Mouse (Mus musculus) MEL-GATA-1-ER (cell line): ENCODE measurements around the gene Nptn.
A peak's percentile ranks its signal among the peaks of the same experiment; 100 is the strongest.

ENCODE experiments used
- DNase-seq: peaks from one replicate; pipeline ENCODE4 v3.0.0-alpha.2; 2012; ENCODE audit warnings: low read depth; ENCODE audit errors: extremely low read depth

The Nptn gene

DNA sequence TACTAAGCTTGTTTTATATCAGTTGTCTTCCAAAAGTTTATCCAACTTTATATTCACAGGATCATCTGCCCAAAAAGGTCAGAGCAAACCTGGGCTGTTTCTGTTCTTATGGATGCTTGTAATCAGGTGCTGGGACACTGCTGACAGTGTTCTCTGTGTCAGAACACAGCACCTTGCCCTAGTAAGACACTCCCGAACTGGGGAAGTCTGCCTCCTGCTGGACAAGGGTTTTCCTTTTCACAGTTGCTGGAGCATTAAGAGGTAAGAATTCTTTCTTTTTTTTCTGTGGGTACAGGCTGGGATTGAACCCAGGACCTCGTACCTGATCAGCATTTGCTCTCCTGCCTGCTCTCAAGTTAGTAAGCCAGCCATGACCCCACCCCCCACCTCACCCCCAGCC lies 74.4 kb downstream of the Nptn start:
- no peak for DNase-seq

DNA sequence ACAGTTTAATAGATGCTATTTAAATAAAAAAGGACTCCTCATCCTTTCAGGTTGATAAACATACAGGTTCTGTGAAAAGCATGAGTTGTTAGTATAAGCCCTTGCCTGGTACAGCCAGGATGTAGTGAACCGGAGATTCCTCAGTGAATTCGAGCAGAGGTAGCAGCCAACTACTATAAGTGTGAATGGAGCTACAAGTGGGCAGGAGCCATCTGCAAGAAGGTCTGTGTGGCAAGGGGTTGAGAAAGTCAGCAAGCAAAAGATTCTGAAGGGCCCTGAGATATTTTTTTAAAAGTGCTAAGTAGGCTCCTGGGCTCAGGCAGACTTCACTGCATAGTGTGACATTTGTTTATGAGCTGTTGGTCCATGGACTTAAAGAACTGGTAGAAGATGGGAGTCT lies 74.8 kb downstream of the Nptn start:
- no peak for DNase-seq

DNA sequence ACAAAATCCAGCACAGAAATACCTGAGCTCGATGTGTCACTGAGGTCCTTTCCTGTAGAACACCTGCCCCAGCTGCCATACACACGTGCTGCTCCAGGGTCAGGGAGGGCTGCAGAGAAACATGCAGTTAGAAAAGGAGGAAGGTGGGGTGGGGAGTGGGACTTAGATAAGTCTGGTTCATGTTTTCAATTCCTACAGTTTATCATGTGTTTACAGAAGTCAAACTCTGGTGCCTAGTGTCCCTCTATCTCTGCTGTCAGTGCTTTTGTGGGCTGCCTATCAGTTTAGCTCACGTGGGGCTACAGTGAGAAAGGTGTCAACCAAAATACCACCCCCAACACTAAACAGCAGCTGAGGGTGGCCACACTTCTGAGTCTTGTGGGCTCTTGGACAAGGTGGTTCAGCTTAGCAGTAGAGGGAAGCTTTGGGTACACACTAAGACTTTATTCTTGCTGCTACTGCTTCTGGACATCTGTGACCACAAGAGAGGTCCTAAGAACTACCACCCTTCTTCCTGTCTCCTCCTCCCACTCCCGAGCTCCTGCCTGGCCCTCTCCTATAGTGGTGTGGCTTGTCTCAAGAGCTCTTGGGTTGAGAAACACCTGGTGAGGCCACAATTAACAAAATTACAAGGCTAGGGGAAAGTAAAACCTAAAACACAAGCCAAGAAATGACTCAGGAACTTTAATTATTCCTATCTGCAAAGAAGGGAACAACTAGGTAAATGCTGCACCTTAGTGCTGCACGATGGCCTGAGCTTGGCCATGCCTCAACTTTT lies 75.9 kb downstream of the Nptn start:
- DNase-seq: peak; percentile 94

DNA sequence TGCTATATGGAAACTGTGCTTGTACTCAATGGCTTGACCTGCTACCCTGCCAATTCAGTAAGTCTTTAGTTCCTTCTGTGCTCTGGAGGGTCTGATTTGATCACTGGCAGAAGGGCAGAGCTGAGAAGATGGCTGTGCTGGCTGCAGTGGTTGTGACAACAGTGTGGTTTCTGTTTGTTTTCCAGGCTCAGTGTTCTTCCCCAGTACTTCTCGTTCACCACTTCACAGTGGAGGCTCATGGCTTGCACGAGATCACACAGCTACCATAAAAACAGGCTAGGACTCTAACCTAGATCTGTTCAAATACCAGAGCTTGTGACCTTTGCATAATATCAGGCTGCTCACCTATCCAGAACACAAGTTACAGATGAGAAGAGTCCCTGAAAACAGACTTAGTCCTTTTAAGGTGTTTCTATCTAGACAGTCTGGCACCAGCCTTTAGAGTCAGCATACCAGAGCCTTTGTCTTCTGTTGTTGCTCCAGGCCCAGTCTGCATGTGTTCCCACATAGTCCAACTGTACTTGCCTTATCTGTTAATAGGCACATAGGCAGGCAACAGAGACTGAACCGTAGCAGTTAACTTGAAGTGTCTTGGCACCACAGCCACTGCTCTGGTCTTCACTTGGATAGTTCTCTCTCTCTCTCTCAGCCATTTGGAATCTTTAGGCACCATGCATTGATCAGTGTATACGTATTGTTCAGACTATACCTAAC lies 76.7 kb downstream of the Nptn start:
- peak; percentile 33 for DNase-seq

DNA sequence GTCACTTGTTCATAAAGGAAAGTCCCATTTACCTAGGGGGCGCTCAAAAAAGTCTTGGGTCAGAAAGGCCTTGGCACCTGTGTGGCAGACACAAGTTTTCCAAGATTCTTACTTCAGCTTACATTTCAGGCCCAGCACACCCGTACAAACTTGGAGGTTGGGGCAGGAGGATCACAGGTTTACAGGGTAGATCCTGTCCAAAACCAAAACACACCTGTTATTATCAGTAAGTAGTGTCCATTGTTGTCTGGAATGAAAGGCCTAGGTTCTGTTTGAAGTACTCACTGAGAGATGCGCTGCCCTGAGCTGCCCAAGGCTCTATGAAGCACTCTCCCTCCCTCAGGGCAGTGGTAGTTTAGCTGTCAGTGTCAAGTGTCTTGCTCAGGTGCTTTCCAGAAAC lies 77.3 kb downstream of the Nptn start:
- DNase-seq: no peak

DNA sequence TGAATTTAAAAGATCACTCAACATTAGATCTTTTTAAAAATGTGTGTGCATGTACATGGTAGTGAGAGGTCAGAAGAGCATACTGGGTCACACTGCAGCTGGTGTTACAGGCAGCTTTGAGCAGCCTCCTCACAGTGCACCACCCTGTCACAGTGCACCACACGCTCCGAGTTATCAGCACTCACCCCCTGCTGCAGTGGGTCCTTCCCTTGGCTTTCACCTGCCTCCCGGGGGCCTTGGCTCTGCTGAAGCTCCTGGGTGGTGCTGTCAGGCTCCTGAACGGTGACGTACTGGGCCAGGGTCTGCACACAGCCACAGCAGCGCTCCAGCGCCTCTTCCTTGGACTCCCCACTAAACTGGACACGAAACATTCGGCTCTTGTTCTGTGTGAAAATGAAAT lies 77.9 kb downstream of the Nptn start:
- DNase-seq: no peak

DNA sequence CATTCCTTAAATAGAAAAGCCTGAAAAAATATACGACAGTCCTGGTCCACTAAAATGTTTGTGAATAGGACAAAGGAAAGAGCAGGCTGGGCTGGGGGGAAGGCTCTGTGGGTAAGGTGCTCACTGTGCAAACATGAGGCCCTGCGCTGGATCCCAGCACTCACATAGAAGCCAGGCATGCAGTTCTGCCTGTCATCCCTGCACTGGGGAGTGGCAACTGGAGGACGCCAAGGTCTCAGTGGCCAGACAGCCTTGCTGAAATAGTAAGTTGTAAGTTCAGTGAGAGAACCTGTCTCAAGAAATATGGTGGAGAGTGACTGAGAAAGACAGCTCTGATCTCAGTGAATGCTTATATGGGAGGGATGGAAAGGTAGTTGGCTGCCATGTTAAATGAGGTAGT lies 78.6 kb downstream of the Nptn start:
- DNase-seq: no peak

DNA sequence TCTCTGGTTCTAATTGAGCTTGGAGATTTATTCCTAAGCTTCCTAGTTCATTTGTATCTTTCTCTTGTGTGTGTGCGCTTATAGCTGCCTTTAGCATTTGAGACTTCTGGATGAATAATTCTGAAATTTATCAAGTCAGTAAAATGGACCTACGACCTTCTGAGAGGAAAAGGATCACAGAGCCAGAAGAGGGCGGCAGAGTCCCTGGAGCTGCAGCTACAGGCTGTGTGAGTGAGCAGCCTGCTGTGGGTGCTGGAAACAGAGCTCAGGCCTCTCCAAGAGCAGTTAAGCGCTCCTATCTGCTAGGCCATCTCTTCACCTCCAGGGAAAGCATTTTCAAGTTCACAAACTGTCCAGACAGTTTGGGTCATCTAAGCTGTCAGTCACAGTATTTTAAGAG lies 80.0 kb downstream of the Nptn start:
- DNase-seq: no peak

DNA sequence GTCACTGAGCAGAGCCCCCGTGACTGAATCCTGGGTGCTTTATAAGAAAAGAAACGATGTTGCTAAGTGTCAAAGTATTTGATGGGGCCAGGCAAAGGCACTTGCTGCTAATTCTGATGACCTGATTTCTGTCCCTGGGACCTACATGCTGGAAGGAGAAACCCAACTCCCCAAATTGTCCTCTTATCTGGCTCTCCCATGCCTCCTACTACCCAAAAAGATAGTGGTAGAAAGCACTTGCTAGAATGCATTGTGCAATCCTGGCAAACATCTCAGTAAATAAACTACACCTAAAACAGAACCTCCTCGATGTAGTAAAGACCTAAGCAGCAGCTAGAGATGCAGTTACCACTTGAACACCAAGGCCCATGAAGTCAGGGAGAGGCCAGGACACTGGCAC lies 80.8 kb downstream of the Nptn start:
- peak; percentile 21 for DNase-seq

DNA sequence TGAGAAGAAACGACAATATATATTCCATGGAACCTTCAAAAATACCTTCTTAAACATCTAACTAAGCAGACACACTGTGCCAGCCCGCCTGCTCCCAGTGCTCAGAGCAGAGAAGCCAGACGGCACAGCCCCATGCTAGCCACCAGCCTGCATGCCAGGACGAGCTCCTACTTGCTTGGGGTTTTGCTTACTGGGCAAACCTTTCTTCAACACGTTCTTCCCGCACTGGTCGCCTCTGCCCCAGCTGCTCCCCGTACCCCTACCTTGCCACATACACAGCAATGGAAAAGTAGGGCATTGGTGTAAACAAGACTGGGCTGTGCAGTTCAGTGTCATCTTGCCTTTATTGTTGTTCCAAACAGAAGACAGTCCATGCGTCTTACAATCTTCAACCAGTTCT lies 83.5 kb downstream of the Nptn start:
- DNase-seq: no peak

DNA sequence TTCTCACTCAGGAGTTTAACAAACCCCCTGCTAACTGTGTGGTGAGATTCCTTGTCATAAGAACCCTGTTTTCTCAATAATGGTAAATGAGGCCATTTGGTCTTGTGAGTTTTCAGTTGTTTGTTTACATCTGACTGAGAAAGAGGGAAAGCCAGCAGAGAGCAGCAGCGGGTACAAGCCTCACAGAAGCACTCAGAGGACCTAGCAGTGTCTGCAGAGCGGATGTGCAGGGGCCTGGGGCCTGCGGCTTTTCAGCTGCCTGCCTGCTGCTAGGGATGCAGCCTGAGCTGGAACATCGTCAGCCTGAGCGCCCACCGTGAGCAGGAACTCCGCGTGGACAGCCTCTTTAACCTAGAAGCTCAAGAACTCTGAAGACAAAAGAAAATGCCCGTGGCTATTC lies 84.2 kb downstream of the Nptn start:
- no peak for DNase-seq

DNA sequence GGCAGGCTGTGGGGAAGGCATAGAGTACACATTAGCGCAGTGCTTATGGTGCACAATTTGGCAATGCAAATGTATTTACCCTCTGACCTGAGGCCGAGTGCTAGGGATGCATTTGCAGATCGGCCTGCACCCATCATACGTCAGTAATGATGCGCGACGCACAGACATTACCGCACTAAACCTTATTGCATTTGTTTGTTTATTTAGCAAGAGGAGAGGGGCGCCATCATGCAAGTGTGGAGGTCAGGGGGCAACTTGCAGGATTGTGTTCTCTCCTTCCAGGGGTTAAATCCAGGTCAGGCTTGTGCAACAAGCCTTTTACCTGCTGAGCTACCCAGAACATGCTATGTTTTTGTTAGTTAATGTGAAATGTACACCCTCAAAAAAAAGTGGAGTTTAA lies 85.2 kb downstream of the Nptn start:
- no peak for DNase-seq

DNA sequence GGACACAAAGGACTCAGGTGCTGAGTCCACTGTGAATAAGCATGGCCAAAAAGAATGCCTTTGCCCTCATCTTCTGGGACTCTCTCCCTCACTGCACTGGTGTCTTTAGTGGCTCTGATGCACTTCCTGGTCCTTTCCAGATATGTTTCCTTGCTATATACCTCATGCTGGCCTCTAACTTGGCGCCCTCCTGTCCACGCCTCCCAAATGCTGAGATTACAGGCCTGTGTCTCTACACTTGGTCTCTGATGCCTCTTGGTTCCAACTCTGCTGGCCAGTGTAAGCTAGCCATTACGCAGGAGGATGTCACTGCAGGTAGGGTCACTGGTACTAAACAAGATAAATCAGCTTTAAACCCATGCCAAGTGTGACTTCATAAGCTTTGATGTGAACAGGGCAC lies 86.1 kb downstream of the Nptn start:
- DNase-seq: no peak

DNA sequence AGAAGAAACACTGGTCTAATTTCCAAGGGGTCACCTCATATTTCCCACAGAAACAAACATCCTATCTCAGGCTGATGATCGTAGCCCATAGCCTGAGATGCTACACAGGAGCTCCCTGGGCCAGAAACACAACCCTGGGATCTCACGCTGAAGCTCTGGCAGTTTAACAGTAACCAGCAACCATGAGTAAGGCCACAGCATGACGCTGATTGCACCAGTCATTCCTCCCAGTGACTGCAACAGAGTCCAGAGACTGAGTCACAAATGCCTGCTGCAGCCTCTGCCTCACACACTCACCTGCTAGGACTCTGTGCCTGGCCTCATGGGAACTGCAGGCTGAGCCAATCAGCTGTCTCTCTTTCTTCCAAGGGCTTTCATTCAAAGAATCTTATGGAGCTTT lies 87.0 kb downstream of the Nptn start:
- no peak for DNase-seq

DNA sequence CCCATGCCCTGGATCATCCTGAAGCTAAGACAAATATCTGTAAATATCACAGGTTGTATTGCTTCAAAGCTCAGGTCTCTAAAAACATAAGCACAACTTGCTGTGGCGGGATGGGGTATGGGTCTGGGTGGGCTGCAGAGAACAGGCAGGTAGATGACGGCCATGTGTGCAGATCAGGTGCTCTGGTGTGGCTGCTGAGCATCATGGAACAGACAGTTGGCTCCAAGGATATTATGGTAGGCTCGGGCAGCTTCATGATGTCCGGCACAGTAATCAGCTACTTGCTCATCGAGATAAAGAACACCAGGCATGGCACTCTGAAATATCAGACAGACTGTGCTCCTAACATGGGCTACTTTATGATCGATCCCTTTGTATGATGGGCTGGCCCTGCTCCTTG lies 87.8 kb downstream of the Nptn start:
- DNase-seq: no peak

DNA sequence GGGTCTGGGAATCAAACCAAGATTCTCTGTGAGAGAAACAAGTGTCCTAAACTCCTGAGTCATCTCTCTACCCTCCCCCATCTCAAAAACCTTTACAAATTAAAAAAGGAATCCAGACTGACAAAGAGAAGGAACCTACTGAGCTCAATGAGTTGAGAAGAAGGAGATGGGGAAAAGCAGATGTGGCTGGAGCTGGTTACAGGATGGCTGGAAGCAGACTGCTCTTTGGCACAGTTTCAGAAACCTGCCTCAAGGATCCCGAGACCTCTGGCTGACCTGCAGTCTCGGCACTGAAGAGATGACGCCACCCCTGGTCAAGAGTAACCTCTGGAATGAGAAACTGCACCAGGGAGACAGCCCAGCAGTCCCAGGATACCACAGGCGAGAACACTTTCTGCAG lies 90.4 kb downstream of the Nptn start:
- DNase-seq: no peak

DNA sequence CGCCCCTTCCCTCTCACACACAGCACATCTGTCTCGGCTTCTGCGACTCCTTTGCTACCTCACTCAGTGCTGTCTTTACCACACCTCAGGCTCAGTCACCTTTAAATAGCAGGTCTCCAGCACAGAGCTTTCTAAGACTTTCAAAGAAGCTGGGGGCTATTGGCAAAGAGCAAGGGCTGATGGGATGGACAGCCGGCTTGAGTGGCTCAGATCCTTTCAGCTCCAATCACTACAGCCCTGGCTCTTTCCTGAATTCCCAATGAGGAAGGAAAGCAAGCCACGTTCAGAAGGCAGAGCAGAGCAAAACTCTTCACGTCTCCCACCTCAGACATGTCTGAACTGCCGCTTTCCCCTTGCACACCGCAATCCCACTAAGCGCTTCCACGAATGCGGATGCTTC lies 92.7 kb downstream of the Nptn start:
- no peak for DNase-seq

DNA sequence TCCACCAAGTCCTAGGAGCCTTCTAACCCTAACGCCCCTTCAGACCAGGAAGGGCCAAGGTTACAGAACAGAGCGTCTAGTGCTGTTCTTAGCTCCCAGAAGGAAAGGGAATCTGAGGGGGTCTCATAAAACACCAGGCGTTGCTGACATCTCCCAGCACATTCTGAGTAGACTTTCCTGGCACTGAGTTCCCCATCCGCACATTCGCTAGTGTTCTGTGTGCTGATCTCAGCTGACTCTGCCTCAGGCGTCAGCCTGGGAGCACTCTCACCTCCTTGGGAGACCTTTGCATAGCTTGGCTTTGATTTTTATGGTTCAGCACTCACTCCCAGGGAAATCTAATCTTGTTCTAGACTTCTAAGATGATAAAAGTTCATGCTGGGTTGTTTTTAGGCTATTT lies 93.3 kb downstream of the Nptn start:
- no peak for DNase-seq

DNA sequence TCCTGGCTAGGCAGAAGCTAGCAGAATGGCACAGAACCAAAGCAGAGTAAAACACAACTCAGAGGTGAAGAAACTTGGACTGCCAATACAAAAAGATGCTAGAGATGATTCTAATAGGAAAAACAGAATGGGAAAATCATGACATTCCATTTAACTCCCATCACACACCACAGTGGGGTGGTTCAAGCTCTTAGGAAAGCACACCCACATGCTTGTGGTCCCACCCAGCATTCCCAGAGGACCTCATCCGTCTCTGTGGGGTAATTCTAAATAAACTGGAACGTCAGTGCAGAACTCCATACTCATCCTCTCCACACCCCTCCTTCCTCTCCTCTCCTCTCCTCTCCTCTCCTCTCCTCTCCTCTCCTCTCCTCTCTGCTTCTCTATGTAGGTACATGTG lies 99.4 kb downstream of the Nptn start:
- DNase-seq: no peak

DNA sequence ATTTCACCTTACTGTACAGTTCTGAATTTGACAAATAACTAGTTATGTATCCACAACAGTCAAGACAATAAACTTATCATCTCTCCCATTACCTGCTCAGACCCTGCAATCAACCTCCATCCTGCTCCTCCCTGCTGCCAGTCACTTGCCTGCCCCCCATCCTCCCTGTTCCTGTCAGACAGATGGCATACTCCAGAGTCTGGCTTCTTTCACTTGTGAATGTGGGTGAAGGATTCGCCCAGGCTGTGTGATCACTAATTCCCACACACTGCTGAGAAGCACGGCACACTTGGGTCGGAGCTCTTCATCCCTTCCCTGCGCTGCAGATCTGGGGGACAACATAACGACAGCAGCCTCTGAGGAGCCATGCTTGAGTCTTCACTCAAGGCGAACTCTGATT lies 100.1 kb downstream of the Nptn start:
- DNase-seq: no peak

DNA sequence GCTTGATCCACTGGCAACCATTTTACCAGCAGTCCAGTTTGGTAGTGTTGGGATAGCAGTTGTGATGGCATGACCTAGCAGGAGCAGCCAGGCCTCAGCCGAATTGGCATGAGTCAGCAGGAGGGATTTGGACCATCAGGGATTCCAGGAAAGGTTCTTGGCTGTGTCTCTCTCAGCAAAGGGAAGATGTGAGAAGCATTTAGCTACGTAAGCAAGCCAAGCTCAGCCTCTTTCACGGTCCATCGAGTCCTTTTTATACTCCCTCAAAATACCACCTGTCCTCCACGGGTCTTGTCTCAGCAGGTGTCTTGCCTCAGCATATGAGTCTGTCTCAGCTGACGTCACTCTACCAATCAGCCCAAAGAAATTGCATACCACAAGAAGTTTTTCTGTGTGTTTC lies 101.3 kb downstream of the Nptn start:
- no peak for DNase-seq

DNA sequence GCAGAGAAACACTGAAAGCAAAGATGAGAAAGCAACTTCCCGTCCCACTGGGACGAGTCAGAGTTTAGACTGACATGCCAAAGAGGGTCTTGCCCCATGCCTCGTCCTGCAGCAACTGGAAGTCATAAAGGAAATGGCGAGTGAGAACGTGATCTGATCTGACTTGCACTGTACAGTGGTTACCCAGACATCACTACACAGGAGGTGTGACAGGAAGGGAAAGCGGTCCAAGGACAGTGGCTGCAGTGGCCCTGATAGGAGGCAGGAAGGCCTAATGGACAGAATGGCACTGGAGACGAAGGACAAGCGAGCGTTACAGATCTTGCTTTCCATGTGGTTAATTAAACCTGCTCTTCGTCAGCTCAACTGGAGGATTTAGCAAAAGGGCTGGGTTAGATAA lies 103.2 kb downstream of the Nptn start:
- DNase-seq: no peak

DNA sequence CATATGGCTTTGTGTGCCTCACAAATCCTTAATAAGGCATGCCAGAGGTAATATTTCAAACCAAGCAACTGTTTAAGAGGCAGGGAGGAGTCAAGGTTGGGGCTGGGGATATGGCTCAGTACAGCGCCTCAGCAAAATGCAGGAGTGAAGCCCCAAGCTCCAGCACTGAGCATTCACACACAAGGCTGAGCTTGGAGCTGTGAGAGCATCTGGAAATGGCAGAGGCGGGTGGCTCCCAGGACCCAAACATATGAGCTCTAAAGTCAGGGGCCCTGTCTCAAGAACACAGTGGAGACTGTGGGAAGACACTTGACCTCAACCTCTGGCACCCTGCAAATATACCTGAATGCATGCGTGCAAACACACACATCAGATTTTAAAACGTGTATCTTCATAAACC lies 106.0 kb downstream of the Nptn start:
- DNase-seq: no peak
